Mouse (Mus musculus): Measurements from ENCODE around the gene Msln.
A peak's percentile ranks its signal among the peaks of the same experiment; 100 is the strongest.

DNA sequence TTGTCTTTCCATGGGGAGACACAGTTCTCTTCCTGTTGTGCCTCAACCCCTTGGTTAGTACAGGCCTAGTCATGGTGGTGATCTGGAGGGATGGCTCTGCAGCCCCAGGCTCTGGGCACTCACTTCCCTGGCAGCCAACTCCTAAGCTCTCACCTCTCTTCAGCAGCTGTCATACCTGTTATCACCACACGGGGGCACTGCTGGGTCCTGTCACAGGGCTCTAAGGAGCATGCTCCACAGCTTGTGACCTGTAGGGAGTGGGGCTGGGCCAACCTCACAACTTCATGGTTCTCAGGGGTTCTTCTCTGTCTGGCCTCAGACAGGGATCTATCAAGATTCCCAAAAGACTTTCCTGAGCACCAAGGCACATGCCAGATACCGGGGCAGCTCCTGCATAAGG, 22.1 kb downstream of the Msln start:
- TF ChIP-seq POLR2A (IDR thresholded peaks at IDR 0.05; ENCODE audit: insufficient read depth, low read length), result no peak
- peak; percentile 95 for TF ChIP-seq CTCF (IDR thresholded peaks at IDR 0.05; ENCODE audit: low read depth, low read length)
- no peak for TF ChIP-seq EP300 (IDR thresholded peaks at IDR 0.05; ENCODE audit: insufficient read depth, low read depth, low read length)
